Mouse (Mus musculus) heart, embryonic 16.5 days (tissue): ENCODE data around the gene Slc4a4. TPM values are rescaled to one million over a fixed set of nuclear protein-coding genes. Genes with fewer than 3 reads are reported as not detected.

Experiments
- ATAC-seq: fragments of 200-750 bp; cut with Nextera tagmentation; replicated peaks from 2 replicates; pipeline ENCODE4 v1.8.0; 2017; ENCODE audit warnings: moderate number of reproducible peaks; ENCODE audit not compliant: insufficient read depth, low FRiP score; ENCODE audit errors: extremely low read depth
- H3K27ac ChIP-seq: fragments of 300-500 bp; sonication (generic); 2 replicates; pipeline ENCODE4 v1.5.1; 2014; ENCODE audit warnings: mild to moderate bottlenecking, low read length, control low read depth, moderate library complexity
- H3K27me3 ChIP-seq: fragments of 300-500 bp; sonication (generic); 2 replicates; pipeline ENCODE4 v1.6.1; 2014; ENCODE audit warnings: low read length, mixed read lengths; ENCODE audit not compliant: control insufficient read depth, insufficient read depth
- H3K36me3 ChIP-seq: fragments of 300-500 bp; sonication (generic); 2 replicates; pipeline ENCODE4 v1.6.1; 2014; ENCODE audit not compliant: control insufficient read depth, insufficient read depth
- H3K4me1 ChIP-seq: fragments of 300-500 bp; sonication (generic); 2 replicates; pipeline ENCODE4 v1.6.1; 2014; ENCODE audit warnings: low read length, mixed read lengths; ENCODE audit not compliant: control insufficient read depth, insufficient read depth
- H3K4me2 ChIP-seq: fragments of 300-500 bp; sonication (generic); 2 replicates; pipeline ENCODE4 v1.6.1; 2014; ENCODE audit warnings: low read depth, mild to moderate bottlenecking, control low read depth, low read length
- H3K4me3 ChIP-seq: fragments of 300-500 bp; sonication (generic); 2 replicates; pipeline ENCODE4 v1.5.1; 2014; ENCODE audit warnings: mild to moderate bottlenecking, control low read depth, low read length
- H3K9ac ChIP-seq: fragments of 300-500 bp; sonication (generic); 2 replicates; pipeline ENCODE4 v1.6.1; 2014; ENCODE audit warnings: low read length, control low read depth
- H3K9me3 ChIP-seq: fragments of 300-500 bp; sonication (generic); replicated peaks from 2 replicates; pipeline ENCODE4 v1.6.1; 2016; ENCODE audit warnings: low read length; ENCODE audit not compliant: control insufficient read depth
- WGBS: fragments of 180-500 bp; shearing (Covaris S2); extraction: QIAGEN DNeasy Blood & Tissue Kit; methylation state at CpG from one replicate; pipeline ENCODE4 v1.1.7; 2014; 5-methylcytosine and 5-hydroxymethylcytosine counted together
- polyA plus RNA-seq: library from polyadenylated mRNA; unstranded; fragments of >200 nt; fragmentation: Nextera tagmentation; extraction: Ambion mirVana; gene quantifications from 2 replicates; pipeline ENCODE4 v1.2.1, GENCODE M21; 2015

The Slc4a4 gene
- polyA plus RNA-seq, 1 experiment from 2014 or later: 2.8 TPM

GRCm38 (mm10) chr5:89198501-89198900, 311.9 kb downstream of the Slc4a4 start:
- ATAC-seq: no peak
- WGBS: 58% methylated on average over 2 of the region's 2 CpGs
- no peaks in the 10 kb centered on the region for H3K36me3 ChIP-seq
- H3K4me2 ChIP-seq: no peak overlapping the region
- H3K9ac ChIP-seq: no peak overlapping the region
- H3K4me1 ChIP-seq: peaks cover 2% of the 10 kb centered on the region; the same call in 1 of the 2 replicates
- H3K27me3 ChIP-seq: no peaks in the 10 kb centered on the region
- H3K27ac ChIP-seq: no peak overlapping the region
- H3K4me3 ChIP-seq: no peak overlapping the region
- H3K9me3 ChIP-seq: no peaks in the 10 kb centered on the region

- no peaks in the 10 kb centered on the region for H3K27me3 ChIP-seq
- no peaks in the 10 kb centered on the region for H3K9me3 ChIP-seq
Observed at GRCm38 (mm10) chr5:89209973-89210703, 323.5 kb downstream of the Slc4a4 start.

GRCm38 (mm10) chr5:89211057-89211456, 324.4 kb downstream of the Slc4a4 start:
- no peak for ATAC-seq
- 52% methylated on average over 1 of the region's 1 CpGs for WGBS
- Histone ChIP-seq H3K9ac (no peak overlapping the region), H3K4me1 (no peaks in the 10 kb centered on the region), H3K27me3 (no peaks in the 10 kb centered on the region), H3K4me3 (no peak overlapping the region), H3K36me3 (no peaks in the 10 kb centered on the region), H3K9me3 (no peaks in the 10 kb centered on the region), H3K27ac (no peak overlapping the region), H3K4me2 (no peak overlapping the region)

More at GRCm38 (mm10) chr5:89209973-89210703, 323.5 kb downstream of the Slc4a4 start:
- Histone ChIP-seq H3K9ac (no peak overlapping the region), H3K27ac (no peak overlapping the region), H3K4me1 (no peaks in the 10 kb centered on the region), H3K36me3 (no peaks in the 10 kb centered on the region), H3K4me3 (no peak overlapping the region), H3K4me2 (no peak overlapping the region)
- WGBS: 68% methylated on average over 7 of the region's 7 CpGs
- no peak for ATAC-seq

- no peaks in the 10 kb centered on the region for H3K36me3 ChIP-seq
- H3K4me1 ChIP-seq: no peaks in the 10 kb centered on the region
- ATAC-seq: no peak
- H3K27ac ChIP-seq: no peak overlapping the region
- no peak overlapping the region for H3K4me2 ChIP-seq
- H3K4me3 ChIP-seq: no peak overlapping the region
- H3K27me3 ChIP-seq: no peaks in the 10 kb centered on the region
- 83% methylated on average over 8 of the region's 8 CpGs for WGBS
- no peak overlapping the region for H3K9ac ChIP-seq
- H3K9me3 ChIP-seq: no peaks in the 10 kb centered on the region
Observed at GRCm38 (mm10) chr5:89218222-89218621, 331.6 kb downstream of the Slc4a4 start.

- H3K27ac ChIP-seq: no peak overlapping the region
- H3K9ac ChIP-seq: no peak overlapping the region
- H3K4me2 ChIP-seq: no peak overlapping the region
- H3K4me1 ChIP-seq: no peaks in the 10 kb centered on the region
- no peaks in the 10 kb centered on the region for H3K36me3 ChIP-seq
- H3K4me3 ChIP-seq: no peak overlapping the region
- H3K27me3 ChIP-seq: no peaks in the 10 kb centered on the region
- 73% methylated on average over 6 of the region's 6 CpGs for WGBS
- ATAC-seq: no peak
- H3K9me3 ChIP-seq: no peaks in the 10 kb centered on the region
Observed at GRCm38 (mm10) chr5:89218709-89219108, 332.1 kb downstream of the Slc4a4 start.

GRCm38 (mm10) chr5:89221658-89222057, 335.0 kb downstream of the Slc4a4 start:
- 45% methylated on average over 1 of the region's 1 CpGs for WGBS
- Histone ChIP-seq H3K27me3 (no peaks in the 10 kb centered on the region), H3K27ac (no peak overlapping the region), H3K4me1 (no peaks in the 10 kb centered on the region), H3K9ac (no peak overlapping the region), H3K36me3 (no peaks in the 10 kb centered on the region; the same call in 1 of the 2 replicates), H3K4me2 (no peak overlapping the region), H3K4me3 (no peak overlapping the region), H3K9me3 (no peaks in the 10 kb centered on the region)
- peak; percentile 73; the same call in 1 of the 2 replicates for ATAC-seq

GRCm38 (mm10) chr5:89223061-89223740, 336.6 kb downstream of the Slc4a4 start:
- Histone ChIP-seq H3K4me3 (no peak overlapping the region), H3K4me2 (no peak overlapping the region), H3K9me3 (no peaks in the 10 kb centered on the region), H3K27ac (no peak overlapping the region), H3K9ac (no peak overlapping the region), H3K27me3 (no peaks in the 10 kb centered on the region), H3K36me3 (no peaks in the 10 kb centered on the region; the same call in 1 of the 2 replicates), H3K4me1 (no peaks in the 10 kb centered on the region)
- ATAC-seq: no peak
- 49% methylated on average over 10 of the region's 10 CpGs for WGBS

- WGBS: 77% methylated on average over 9 of the region's 9 CpGs
- no peak for ATAC-seq
- Histone ChIP-seq H3K9me3 (no peaks in the 10 kb centered on the region), H3K4me2 (no peak overlapping the region), H3K9ac (no peak overlapping the region), H3K36me3 (no peaks in the 10 kb centered on the region; the same call in 1 of the 2 replicates), H3K4me1 (no peaks in the 10 kb centered on the region), H3K27me3 (no peaks in the 10 kb centered on the region), H3K27ac (no peak overlapping the region), H3K4me3 (no peak overlapping the region)
Observed at GRCm38 (mm10) chr5:89223744-89224368, 337.2 kb downstream of the Slc4a4 start.

- no peaks in the 10 kb centered on the region for H3K4me1 ChIP-seq
- no peak for ATAC-seq
- WGBS: 90% methylated on average over 2 of the region's 2 CpGs
Observed at GRCm38 (mm10) chr5:89227948-89228347, 341.3 kb downstream of the Slc4a4 start.

More at GRCm38 (mm10) chr5:89227948-89228347, 341.3 kb downstream of the Slc4a4 start:
- Histone ChIP-seq H3K9me3 (no peaks in the 10 kb centered on the region), H3K27ac (no peak overlapping the region), H3K36me3 (no peaks in the 10 kb centered on the region; the same call in 1 of the 2 replicates), H3K4me3 (no peak overlapping the region), H3K27me3 (no peaks in the 10 kb centered on the region), H3K9ac (no peak overlapping the region), H3K4me2 (no peak overlapping the region)
